ENCODE assay signal across 11 mouse cellular contexts in the genomic region with DNA sequence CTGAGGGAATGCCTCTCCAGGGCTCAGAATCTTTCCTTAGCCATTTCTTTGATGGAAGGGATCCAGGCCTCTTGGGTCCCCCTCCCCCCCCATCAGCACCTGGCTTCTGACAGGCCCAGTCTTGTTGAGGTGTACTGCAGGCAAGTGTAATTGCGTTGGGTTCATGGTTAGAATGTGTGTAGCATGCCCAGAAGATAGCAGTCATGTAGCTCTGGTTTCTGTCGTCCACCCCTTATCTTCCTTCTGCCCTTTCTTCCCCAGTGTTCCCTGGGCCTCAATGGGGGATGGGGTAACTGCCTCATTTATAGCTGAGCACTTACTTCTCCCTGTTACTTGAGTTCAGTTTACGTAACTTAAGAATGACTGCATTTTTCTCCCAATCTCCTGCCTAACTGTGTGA.
DNase-seq lines count a peak whose midpoint lies in the region; ATAC-seq and TF ChIP-seq lines count a peak whose summit lies in the region.
"Had no signal": no experiment of that assay in that cellular context is flagged by ENCODE, and none has a peak within 500 bp of the region (broad histone marks: within the 10 kb centered on the region; RNA-seq: fewer than 3 reads in every experiment).

No protein-coding gene starts in this region.

- no peaks in the 10 kb centered on the region for H3K9me3 ChIP-seq in kidney, embryonic 15.5 days (replicated peaks)
- no peaks in the 10 kb centered on the region for H3K9me3 ChIP-seq in intestine, embryonic 16.5 days (ENCODE audit: control insufficient read depth, low read length)
- H3K9me3 ChIP-seq in liver, postnatal 0 days (ENCODE audit: low read length), result no peaks in the 10 kb centered on the region
- H3K9me3 ChIP-seq: hindbrain, embryonic 13.5 days had no signal

- no peak for ATAC-seq in kidney, embryonic 15.5 days (replicated peaks; ENCODE audit: low FRiP score)
- peak; percentile 85 for ATAC-seq in intestine, embryonic 16.5 days
- peak; percentile 20 for ATAC-seq in liver, postnatal 0 days
- ATAC-seq: forebrain, embryonic 16.5 days had no signal

- H3K4me1 ChIP-seq in kidney, embryonic 15.5 days, result 0 out of 2 replicates have a peak, but pooled peaks cover 5% of the 10 kb centered on the region
- peaks cover 13% of the 10 kb centered on the region for H3K4me1 ChIP-seq in intestine, embryonic 16.5 days (ENCODE audit: control insufficient read depth, insufficient read depth, low read length)
- peaks cover 13% of the 10 kb centered on the region; the same call in 1 of the 2 replicates for H3K4me1 ChIP-seq in liver, postnatal 0 days (ENCODE audit: insufficient read depth)

- WGBS in kidney, embryonic 15.5 days, result 73% methylated on average over 3 of the region's 3 CpGs
- WGBS in intestine, embryonic 16.5 days, result 44% methylated on average over 3 of the region's 3 CpGs
- WGBS in liver, postnatal 0 days (ENCODE audit: insufficient replicate concordance), result 40% methylated on average over 3 of the region's 3 CpGs

- peaks cover 18% of the 10 kb centered on the region; the same call in 1 of the 2 replicates for H3K36me3 ChIP-seq in kidney, embryonic 15.5 days
- H3K36me3 ChIP-seq in intestine, embryonic 16.5 days (ENCODE audit: control insufficient read depth, insufficient read depth, low read length), result no peaks in the 10 kb centered on the region
- peaks cover 85% of the 10 kb centered on the region for H3K36me3 ChIP-seq in liver, postnatal 0 days (replicated peaks; ENCODE audit: insufficient read depth, low read length)

- no peak for TF ChIP-seq CTCF in liver, postnatal 0 days (IDR thresholded peaks at IDR 0.05; ENCODE audit: low read depth)

- H3K27ac ChIP-seq in kidney, embryonic 15.5 days, result peak overlapping the region; percentile 28; the same call in 1 of the 2 replicates
- H3K27ac ChIP-seq in intestine, embryonic 16.5 days (ENCODE audit: low read length), result peak overlapping the region; percentile 60
- peak overlapping the region; percentile 49 for H3K27ac ChIP-seq in liver, postnatal 0 days (ENCODE audit: low read depth)

- no peak overlapping the region for H3K4me3 ChIP-seq in kidney, embryonic 15.5 days (replicated peaks)
- H3K4me3 ChIP-seq in intestine, embryonic 16.5 days (ENCODE audit: low read length), result no peak overlapping the region
- H3K4me3 ChIP-seq in liver, postnatal 0 days (ENCODE audit: low read depth, low read length), result no peak overlapping the region
- H3K4me3 ChIP-seq: hindbrain, embryonic 13.5 days had no signal

- no peak for DNase-seq in kidney, postnatal 36 days
- peak; percentile 22 for DNase-seq in embryo, embryonic 9.5 days (ENCODE audit: extremely low spot score)
- DNase-seq in liver, postnatal 0 days, result no peak
- DNase-seq in ovary, postnatal 10 days (ENCODE audit: low spot score), result no peak
- no peak for DNase-seq in kidney, postnatal 4 days
- no peak for DNase-seq in MN1 (ENCODE audit: low spot score)
- DNase-seq: cerebellum, adult 11-12 months had no signal

- no peak for TF ChIP-seq EP300 in liver, postnatal 0 days (IDR thresholded peaks at IDR 0.05; ENCODE audit: low read depth)

- H3K9ac ChIP-seq in kidney, embryonic 15.5 days, result no peak overlapping the region
- no peak overlapping the region for H3K9ac ChIP-seq in intestine, embryonic 16.5 days (ENCODE audit: low read depth, low read length)
- H3K9ac ChIP-seq in liver, postnatal 0 days (replicated peaks), result no peak overlapping the region
- H3K9ac ChIP-seq: hindbrain, embryonic 13.5 days had no signal

- no peaks in the 10 kb centered on the region for H3K27me3 ChIP-seq in kidney, embryonic 15.5 days
- H3K27me3 ChIP-seq in intestine, embryonic 16.5 days (replicated peaks; ENCODE audit: control insufficient read depth, insufficient read depth, low read length), result no peaks in the 10 kb centered on the region
- H3K27me3 ChIP-seq in liver, postnatal 0 days (ENCODE audit: insufficient read depth, low read length), result no peaks in the 10 kb centered on the region
- H3K27me3 ChIP-seq: hindbrain, embryonic 13.5 days had no signal

- H3K4me2 ChIP-seq in kidney, embryonic 15.5 days, result no peak overlapping the region
- no peak overlapping the region for H3K4me2 ChIP-seq in intestine, embryonic 16.5 days (ENCODE audit: low read depth, low read length)
- no peak overlapping the region for H3K4me2 ChIP-seq in liver, postnatal 0 days (ENCODE audit: low read depth, low read length)
- H3K4me2 ChIP-seq: hindbrain, embryonic 13.5 days had no signal
